Mouse (Mus musculus): ENCODE measurements at regions not wholly inside any gene's neighbourhood (a gene's known extent, or its start where the extent isn't known, plus 50 kb on each side); places are given as distances from the start of the nearest gene placed in this dataset.
"Not testable (repeated sequence)": the region's sequence is repeated elsewhere in the genome, so short reads cannot be mapped to it uniquely, and the experiment has no call there.

- DNase-seq (ENCODE audit: low spot score), result no peak
Measured at GRCm38 (mm10) chr17:83049972-83050535, 165.0 kb upstream of the Pkdcc start.

DNA sequence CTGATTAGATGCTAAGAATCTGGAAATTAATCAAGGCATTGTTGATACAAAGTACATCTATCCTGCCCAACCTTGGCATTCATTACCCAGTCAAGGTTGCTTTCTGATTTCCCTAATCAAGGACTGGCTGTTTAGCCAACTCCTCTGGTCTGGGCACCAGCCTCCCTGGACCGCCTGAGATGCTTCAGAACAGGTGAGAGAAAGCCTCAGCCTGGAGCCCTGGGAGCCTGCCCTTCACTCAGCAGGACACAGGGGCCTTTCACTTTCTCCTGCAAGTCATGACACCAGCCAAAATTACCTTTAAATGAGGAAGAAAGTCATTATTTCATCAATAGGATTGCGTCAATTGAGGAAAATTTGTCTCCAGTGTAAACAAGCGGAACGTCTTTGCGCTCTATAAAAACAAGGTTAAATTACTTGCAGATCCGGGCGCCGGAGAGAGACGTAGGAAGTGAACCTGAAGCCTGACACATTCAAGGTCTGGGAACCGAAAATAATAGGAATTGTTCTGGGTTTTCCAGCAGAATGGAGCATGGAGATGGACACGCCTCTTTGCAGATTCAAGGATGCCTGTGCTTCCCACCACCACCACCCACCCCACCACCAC is 164.4 kb upstream of the Pkdcc start:
- DNase-seq (ENCODE audit: low spot score), result no peak

GRCm38 (mm10) chr17:83052613-83053140 is 162.4 kb upstream of the Pkdcc start:
- DNase-seq (ENCODE audit: low spot score), result no peak

DNA sequence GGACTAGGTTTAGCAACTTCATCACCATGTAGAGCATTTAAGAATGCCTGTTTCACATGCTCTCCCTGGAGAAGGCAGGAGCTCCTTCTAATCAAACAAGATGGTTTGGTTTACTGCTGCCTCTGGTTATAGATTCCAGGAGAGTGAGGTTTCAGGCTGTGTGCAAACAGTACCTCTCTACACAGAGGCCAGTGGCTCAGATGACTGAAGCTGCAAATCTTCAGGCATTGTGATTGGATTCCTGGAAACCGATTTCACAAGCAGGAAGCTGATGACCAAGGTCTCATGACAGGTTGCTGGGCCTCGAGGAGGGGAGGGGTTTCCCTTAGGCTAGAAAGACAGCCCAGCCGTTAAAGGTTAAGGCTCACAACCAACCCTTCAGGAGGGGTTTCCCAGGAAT is 157.3 kb upstream of the Pkdcc start:
- DNase-seq (ENCODE audit: low spot score), result no peak

DNA sequence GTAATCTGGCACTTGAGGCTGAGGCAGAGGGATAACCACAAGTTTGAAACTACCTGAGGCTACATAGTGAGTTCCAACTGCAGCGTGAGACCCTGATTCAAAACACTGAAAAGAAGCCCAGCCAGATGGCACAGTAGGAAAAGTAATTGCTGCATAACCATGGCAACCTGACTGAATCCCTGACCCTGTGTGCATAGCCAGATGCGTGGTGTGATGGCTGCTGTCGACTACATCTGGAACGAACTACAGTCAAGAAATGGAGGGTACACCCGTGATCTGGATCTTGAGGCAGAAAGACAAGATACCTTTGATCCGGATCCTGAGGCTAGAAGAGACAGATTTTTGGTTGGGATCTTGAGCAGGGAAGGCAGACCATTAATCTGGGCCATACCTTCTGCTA is 153.2 kb upstream of the Pkdcc start:
- DNase-seq (ENCODE audit: low spot score), result no peak

DNA sequence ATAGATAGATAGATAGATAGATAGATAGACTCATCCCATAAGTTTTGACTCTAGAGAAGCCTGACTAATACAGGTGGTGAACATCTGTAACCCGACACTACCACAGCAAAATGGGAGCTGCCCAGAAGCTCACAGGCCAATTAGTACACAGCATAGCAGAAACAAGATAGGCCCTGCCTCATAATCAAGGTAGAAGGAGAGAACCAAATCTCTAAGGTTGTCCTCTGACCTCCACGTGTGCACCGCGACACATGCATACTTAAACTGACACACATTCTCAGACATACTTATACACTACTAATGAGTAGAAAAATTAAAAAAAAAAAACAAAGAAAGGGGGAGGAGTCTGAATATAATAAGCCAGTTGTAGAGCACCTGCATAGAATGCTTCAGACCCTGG is 151.2 kb upstream of the Pkdcc start:
- DNase-seq (ENCODE audit: low spot score), result no peak

- DNase-seq (ENCODE audit: low spot score), result not testable (repeated sequence)
Measured at GRCm38 (mm10) chr17:83064376-83064775, 150.7 kb upstream of the Pkdcc start.

GRCm38 (mm10) chr17:83069246-83069645 is 145.8 kb upstream of the Pkdcc start:
- no peak for DNase-seq (ENCODE audit: low spot score)

DNA sequence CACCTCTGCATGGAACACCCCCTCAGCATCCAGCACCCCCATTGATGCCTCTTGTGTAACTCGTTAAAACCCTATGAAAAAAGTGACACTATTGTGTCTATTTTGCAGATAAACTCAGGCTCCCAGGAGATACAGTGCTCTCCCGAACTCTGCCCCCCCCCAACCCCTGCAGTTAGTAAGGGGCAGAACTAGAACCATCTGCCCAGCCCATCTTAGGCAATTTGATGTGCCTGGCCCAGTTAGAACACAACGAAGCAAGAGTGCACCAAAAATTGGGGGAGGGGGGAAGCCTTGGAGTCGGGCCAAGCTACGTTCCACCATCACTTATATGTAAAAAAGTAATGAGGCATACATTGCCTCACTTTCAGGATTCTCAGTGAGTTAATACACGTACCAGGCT is 143.3 kb upstream of the Pkdcc start:
- no peak for DNase-seq (ENCODE audit: low spot score)

DNA sequence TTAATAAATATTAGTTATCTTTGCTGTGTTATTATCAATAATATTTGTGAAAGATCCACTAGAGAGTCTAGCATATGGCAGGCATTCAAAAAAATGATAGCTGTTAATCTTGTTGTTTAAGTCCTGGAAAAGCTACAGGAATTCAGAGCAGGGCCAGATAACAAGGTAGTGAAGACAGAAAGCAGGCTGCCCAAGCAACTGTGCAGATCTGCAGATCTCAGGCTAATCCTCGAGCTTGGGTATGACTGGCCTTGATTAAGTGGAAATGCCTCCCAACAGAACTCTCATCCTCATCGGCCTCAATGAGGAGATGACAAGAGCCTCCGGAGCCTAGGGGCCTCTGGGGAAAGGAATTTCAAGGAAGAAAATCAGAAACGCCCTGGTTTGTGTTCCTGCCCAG is 142.9 kb upstream of the Pkdcc start:
- no peak for DNase-seq (ENCODE audit: low spot score)

- DNase-seq (ENCODE audit: low spot score), result no peak
Measured at GRCm38 (mm10) chr17:83074893-83075292, 140.2 kb upstream of the Pkdcc start.

DNA sequence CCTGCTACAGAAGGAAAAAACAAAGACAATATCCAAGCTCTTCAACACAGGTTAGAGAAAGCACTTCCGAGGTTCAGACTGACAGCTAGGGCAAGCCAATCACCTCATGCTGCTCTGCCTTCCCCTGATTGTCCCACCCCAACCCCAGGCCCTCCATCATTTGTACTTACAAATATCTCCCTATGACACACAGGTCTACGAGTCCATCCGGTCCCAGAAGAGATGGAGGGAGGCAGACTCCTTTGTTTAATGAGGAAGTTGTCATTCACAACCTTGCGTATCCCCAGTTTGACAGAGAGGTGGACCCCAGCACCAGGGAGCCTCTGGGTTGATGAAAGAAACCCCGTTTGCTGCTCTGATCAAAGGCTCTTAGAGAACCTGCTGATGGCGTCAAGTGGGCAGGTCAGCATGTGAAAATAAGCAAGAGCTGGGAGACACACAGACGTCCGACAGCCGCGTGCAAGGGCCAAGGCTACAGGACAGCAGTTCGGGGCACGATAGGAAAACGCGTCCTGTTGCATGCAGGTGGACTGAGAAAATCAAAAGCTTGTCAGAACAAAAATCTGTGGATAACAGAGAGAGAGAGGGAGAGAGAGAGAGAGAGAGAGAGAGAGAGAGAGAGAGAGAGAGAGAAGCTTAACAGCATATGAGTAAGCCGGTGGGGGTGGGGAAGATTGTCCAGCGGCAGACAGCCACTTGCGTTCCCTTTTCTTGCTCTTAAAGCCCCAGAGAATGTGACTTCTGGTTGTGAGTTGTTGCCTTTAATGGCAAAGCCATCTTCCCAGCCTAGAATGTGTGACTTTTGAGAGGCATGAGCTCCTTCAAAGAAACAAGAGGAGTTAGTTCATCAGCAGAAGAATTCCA is 137.1 kb upstream of the Pkdcc start:
- DNase-seq (ENCODE audit: low spot score), result no peak

DNA sequence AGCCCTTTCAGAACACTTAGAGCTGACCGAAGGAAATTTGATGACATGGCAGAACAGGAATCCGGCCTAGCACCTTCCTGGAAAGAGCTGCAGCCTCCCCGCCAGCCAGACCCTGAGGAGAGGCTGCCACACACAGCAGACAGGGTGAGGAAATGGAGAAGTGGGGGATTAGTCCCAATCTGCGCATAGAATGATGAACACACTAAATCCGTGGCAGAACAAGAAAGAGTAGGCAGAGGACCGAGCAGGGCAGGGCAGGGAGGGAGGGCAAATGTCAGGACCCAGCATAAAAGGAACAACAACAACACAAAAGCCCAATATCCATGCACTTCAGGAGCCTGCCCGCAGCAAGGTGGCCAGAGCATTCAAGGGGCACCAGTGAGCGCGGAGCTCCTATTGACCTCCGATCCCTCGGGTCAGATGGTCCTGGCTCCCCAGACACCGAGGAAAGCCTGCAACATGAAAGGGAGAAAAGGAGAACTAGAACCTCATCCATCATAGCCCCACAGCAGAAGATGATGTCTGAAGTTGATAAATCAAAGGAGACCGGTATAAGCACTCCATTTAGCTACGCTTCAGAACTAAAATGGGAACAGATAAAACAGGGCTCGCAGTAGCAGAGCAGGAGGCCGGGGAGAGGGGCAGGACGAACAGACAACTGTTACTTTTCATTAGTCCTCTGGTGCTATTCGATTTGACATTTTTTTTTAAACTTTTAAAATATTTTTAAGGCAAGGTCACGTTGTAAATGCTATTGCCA is 136.3 kb upstream of the Pkdcc start:
- no peak for DNase-seq (ENCODE audit: low spot score)

- DNase-seq (ENCODE audit: low spot score), result no peak
Measured at GRCm38 (mm10) chr17:83079361-83079685, 135.8 kb upstream of the Pkdcc start.

- no peak for DNase-seq (ENCODE audit: low spot score)
Measured at GRCm38 (mm10) chr17:83081729-83082128, 133.4 kb upstream of the Pkdcc start.

- DNase-seq (ENCODE audit: low spot score), result no peak
Measured at GRCm38 (mm10) chr17:83083521-83083920, 131.6 kb upstream of the Pkdcc start.

GRCm38 (mm10) chr17:83085792-83086475 is 129.2 kb upstream of the Pkdcc start:
- DNase-seq (ENCODE audit: low spot score), result no peak

- DNase-seq (ENCODE audit: low spot score), result no peak
Measured at GRCm38 (mm10) chr17:83086703-83087102, 128.4 kb upstream of the Pkdcc start.

DNA sequence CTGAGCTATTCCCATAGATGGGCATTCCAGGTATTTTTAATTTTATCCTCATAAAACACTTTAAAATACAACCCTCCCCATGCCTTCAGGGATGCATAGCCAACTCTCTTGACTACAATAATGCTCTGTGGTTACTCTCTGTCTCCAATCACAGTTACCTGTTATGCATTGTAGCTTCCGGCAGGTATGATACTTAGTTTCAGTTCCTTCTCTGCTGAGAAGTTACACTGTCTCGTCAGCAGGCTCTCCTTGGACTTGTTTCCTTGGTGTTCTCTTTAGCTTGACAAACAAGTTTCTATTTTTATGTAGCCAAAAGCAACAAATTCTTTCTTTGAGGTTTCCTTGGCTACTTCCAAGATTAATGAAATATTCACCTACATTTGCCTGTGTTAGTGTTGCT is 126.6 kb upstream of the Pkdcc start:
- DNase-seq (ENCODE audit: low spot score), result no peak

- no peak for DNase-seq (ENCODE audit: low spot score)
Measured at GRCm38 (mm10) chr17:83089856-83090692, 125.0 kb upstream of the Pkdcc start.

GRCm38 (mm10) chr17:83093862-83094261 is 121.2 kb upstream of the Pkdcc start:
- no peak for DNase-seq (ENCODE audit: low spot score)

All from spleen, adult 12 weeks (tissue).